Mouse (Mus musculus) kidney, postnatal 0 days (tissue): ENCODE data around the gene Aloxe3. TPM values are rescaled to one million over a fixed set of nuclear protein-coding genes. Genes with fewer than 3 reads are reported as not detected.
"Not testable (repeated sequence)": the region's sequence is repeated elsewhere in the genome, so short reads cannot be mapped to it uniquely, and the experiment has no call there.

Source experiments
- ATAC-seq: fragments of 200-750 bp; cut with Nextera tagmentation; replicated peaks from 2 replicates; pipeline ENCODE4 v1.8.0; 2017; ENCODE audit warnings: low read depth, moderate number of reproducible peaks, moderate TSS enrichment, moderate library complexity; ENCODE audit not compliant: low FRiP score
- DNase-seq: peaks from one replicate; pipeline ENCODE4 v3.0.0-alpha.2; 2016; ENCODE audit warnings: low spot score
- H3K27ac ChIP-seq: fragments of 300-500 bp; sonication (generic); 2 replicates; pipeline ENCODE4 v1.5.1; 2014; ENCODE audit warnings: mild to moderate bottlenecking
- H3K27me3 ChIP-seq: fragments of 300-500 bp; sonication (generic); 2 replicates; pipeline ENCODE4 v1.6.1; 2014; ENCODE audit warnings: low read length, mixed read lengths; ENCODE audit not compliant: insufficient read depth
- H3K36me3 ChIP-seq: fragments of 300-500 bp; sonication (generic); 2 replicates; pipeline ENCODE4 v1.6.1; 2014; ENCODE audit warnings: low read length, mixed read lengths; ENCODE audit not compliant: insufficient read depth
- H3K4me1 ChIP-seq: fragments of 300-500 bp; sonication (generic); replicated peaks from 2 replicates; pipeline ENCODE4 v1.6.1; 2014; ENCODE audit warnings: antibody characterized with exemption, low read length, mixed read lengths; ENCODE audit not compliant: insufficient read depth
- H3K4me2 ChIP-seq: fragments of 300-500 bp; sonication (generic); 2 replicates; pipeline ENCODE4 v1.6.1; 2014; ENCODE audit warnings: mild to moderate bottlenecking, low read length, moderate library complexity, mixed read lengths
- H3K4me3 ChIP-seq: fragments of 300-500 bp; sonication (generic); replicated peaks from 2 replicates; pipeline ENCODE4 v1.5.1; 2014; ENCODE audit warnings: low read depth, low read length
- H3K9ac ChIP-seq: fragments of 300-500 bp; sonication (generic); 2 replicates; pipeline ENCODE4 v1.6.1; 2014; ENCODE audit warnings: low read depth, low read length
- H3K9me3 ChIP-seq: fragments of 300-500 bp; sonication (generic); replicated peaks from 2 replicates; pipeline ENCODE4 v1.6.1; 2016; ENCODE audit warnings: low read length, inconsistent platforms, mixed read lengths
- CTCF ChIP-seq: IDR thresholded peaks from 2 replicates; pipeline ENCODE4 v1.5.1; 2016; ENCODE audit warnings: antibody characterized with exemption, low read depth, mild to moderate bottlenecking, moderate library complexity
- WGBS: fragments of 180-500 bp; shearing (Covaris S2); extraction: QIAGEN DNeasy Blood & Tissue Kit; methylation state at CpG from one replicate; pipeline ENCODE4 v1.1.7; 2014; 5-methylcytosine and 5-hydroxymethylcytosine counted together
- polyA plus RNA-seq: library from polyadenylated mRNA; unstranded; fragments of >200 nt; fragmentation: Nextera tagmentation; extraction: Ambion mirVana; gene quantifications from 2 replicates; pipeline ENCODE4 v1.2.1, GENCODE M21; 2015

Gene Aloxe3
- polyA plus RNA-seq, 1 experiment from 2014 or later = 0.54 TPM

GRCm38 (mm10) chr11:69092386-69092751 lies 33.3 kb upstream of the Aloxe3 start:
- peaks cover 15% of the 10 kb centered on the region; the same call in 1 of the 2 replicates for H3K36me3 ChIP-seq
- H3K9me3 ChIP-seq = no peaks in the 10 kb centered on the region
- H3K9ac ChIP-seq = no peak overlapping the region
- H3K4me1 ChIP-seq = peaks cover 12% of the 10 kb centered on the region
- peak overlapping the region; percentile 72 for H3K27ac ChIP-seq
- peak; percentile 85 for DNase-seq
- 4% methylated on average over 3 of the region's 3 CpGs for WGBS
- peak; percentile 82 for TF ChIP-seq CTCF
- no peaks in the 10 kb centered on the region for H3K27me3 ChIP-seq
- no peak overlapping the region for H3K4me3 ChIP-seq
- H3K4me2 ChIP-seq = no peak overlapping the region
- no peak for ATAC-seq

GRCm38 (mm10) chr11:69092871-69093270 lies 32.8 kb upstream of the Aloxe3 start:
- H3K9ac ChIP-seq = no peak overlapping the region
- no peak for ATAC-seq
- peaks cover 16% of the 10 kb centered on the region for H3K4me1 ChIP-seq
- peak; percentile 6; the same call in 1 of the 2 replicates for TF ChIP-seq CTCF
- 82% methylated on average over 4 of the region's 4 CpGs for WGBS
- no peak overlapping the region for H3K4me3 ChIP-seq
- peaks cover 15% of the 10 kb centered on the region; the same call in 1 of the 2 replicates for H3K36me3 ChIP-seq
- no peak overlapping the region for H3K27ac ChIP-seq
- peak; percentile 55 for DNase-seq
- no peak overlapping the region for H3K4me2 ChIP-seq
- no peaks in the 10 kb centered on the region for H3K9me3 ChIP-seq
- no peaks in the 10 kb centered on the region for H3K27me3 ChIP-seq

- not testable (repeated sequence) for DNase-seq, H3K27me3 ChIP-seq, H3K4me2 ChIP-seq, H3K4me3 ChIP-seq, ATAC-seq, H3K9ac ChIP-seq, H3K9me3 ChIP-seq
- TF ChIP-seq CTCF = 0 out of 2 replicates have a peak, but pooled peaks have one; percentile 24
- Histone ChIP-seq H3K36me3 (peaks cover 15% of the 10 kb centered on the region; the same call in 1 of the 2 replicates), H3K4me1 (peaks cover 23% of the 10 kb centered on the region), H3K27ac (peak overlapping the region; percentile 90)
- 84% methylated on average over 7 of the region's 7 CpGs for WGBS
Observed at GRCm38 (mm10) chr11:69093856-69094255, 31.8 kb upstream of the Aloxe3 start.

- DNase-seq (peak; percentile 100), ATAC-seq (peak; percentile 88)
- Histone ChIP-seq H3K4me3 (peak within 1 kb of the TSS; percentile 58), H3K4me2 (peak within 1 kb of the TSS; percentile 59), H3K4me1 (peaks cover 16% of the 10 kb centered on the region), H3K27ac (peak within 1 kb of the TSS; percentile 98), H3K27me3 (no peaks in the 10 kb centered on the region), H3K36me3 (peaks cover 15% of the 10 kb centered on the region; the same call in 1 of the 2 replicates), H3K9me3 (no peaks in the 10 kb centered on the region), H3K9ac (peak within 1 kb of the TSS; percentile 84)
- under 1% methylated on average over 37 of the region's 37 CpGs for WGBS
- TF ChIP-seq CTCF = 0 out of 2 replicates have a peak, but pooled peaks have one; percentile 4
Observed at GRCm38 (mm10) chr11:69094697-69095429, 30.8 kb upstream of the Aloxe3 start, which contains the start of gene Per1. Gene Per1, plus strand, starts transcription at chr11:69095217.

- 1% methylated on average over 27 of the region's 27 CpGs for WGBS
- H3K4me3 ChIP-seq = peak overlapping the region; percentile 58
- no peak for TF ChIP-seq CTCF
- peaks cover 19% of the 10 kb centered on the region; the same call in 1 of the 2 replicates for H3K4me1 ChIP-seq
- H3K27me3 ChIP-seq = no peaks in the 10 kb centered on the region
- H3K9me3 ChIP-seq = no peaks in the 10 kb centered on the region
- no peak for ATAC-seq
- H3K27ac ChIP-seq = peak overlapping the region; percentile 98
- peak overlapping the region; percentile 59 for H3K4me2 ChIP-seq
- H3K36me3 ChIP-seq = peaks cover 13% of the 10 kb centered on the region
- peak overlapping the region; percentile 84 for H3K9ac ChIP-seq
- peak; percentile 67 for DNase-seq
Observed at GRCm38 (mm10) chr11:69095511-69096231, 30.0 kb upstream of the Aloxe3 start.

- whole genome bisulfite sequencing = 7% methylated on average over 9 of the region's 9 CpGs
- ATAC-seq (no peak; the same call in 1 of the 2 replicates), DNase-seq (no peak)
- no peak for TF ChIP-seq CTCF
- Histone ChIP-seq H3K4me3 (peak overlapping the region; percentile 58), H3K36me3 (peaks cover 18% of the 10 kb centered on the region), H3K4me2 (peak overlapping the region; percentile 59), H3K4me1 (peaks cover 20% of the 10 kb centered on the region; the same call in 1 of the 2 replicates), H3K9ac (peak overlapping the region; percentile 84), H3K27ac (peak overlapping the region; percentile 98), H3K9me3 (no peaks in the 10 kb centered on the region), H3K27me3 (no peaks in the 10 kb centered on the region)
Observed at GRCm38 (mm10) chr11:69096360-69096986, 29.2 kb upstream of the Aloxe3 start.
